Mouse (Mus musculus): ENCODE measurements around the gene Pih1d1. TPM values are rescaled to one million over a fixed set of nuclear protein-coding genes. Genes with fewer than 3 reads are reported as not detected.

Gene Pih1d1
- 54.4 and 57.6 TPM in 2 replicates for polyA plus RNA-seq (2012; rRNA removed; ENCODE audit: low replicate concordance)

GRCm38 (mm10) chr7:45154096-45154992 lies at the start of gene Pih1d1, which contains the start of gene Aldh16a1:
Pih1d1 (plus strand) TSS chr7:45154303.
Aldh16a1 (minus strand) TSS chr7:45154584.

GRCm38 (mm10) chr7:45124224-45125143 lies 29.6 kb upstream of the Pih1d1 start, which contains the start of gene Rps11:
Rps11 (minus strand) TSS chr7:45124439.

GRCm38 (mm10) chr7:45128624-45129246 lies 25.4 kb upstream of the Pih1d1 start, which contains the start of gene Rpl13a:
Rpl13a (minus strand) TSS chr7:45128761.

GRCm38 (mm10) chr7:45135993-45136567 lies 18.0 kb upstream of the Pih1d1 start, which contains the start of the genes Gm45713 and Flt3l:
Gm45713 (minus strand) TSS chr7:45136231.
Flt3l (minus strand) TSS chr7:45136432.

GRCm38 (mm10) chr7:45163735-45164490 lies 9.8 kb downstream of the Pih1d1 start, which contains the start of gene Slc17a7:
Slc17a7 (plus strand) TSS chr7:45163949.

GRCm38 (mm10) chr7:45179469-45179868 lies 25.4 kb downstream of the Pih1d1 start, which contains the start of gene Gfy:
Gfy (minus strand) TSS chr7:45179569.

GRCm38 (mm10) chr7:45180896-45181477 lies 26.9 kb downstream of the Pih1d1 start, which contains the start of gene Pth2:
Pth2 (plus strand) TSS chr7:45180995.

GRCm38 (mm10) chr7:45204380-45205143 lies 50.5 kb downstream of the Pih1d1 start, which contains the start of gene Ccdc155:
Ccdc155 (minus strand) TSS chr7:45204892.

Other genes starting within 250 kb of the Pih1d1 start
- 87.8 and 112 TPM in 2 replicates for gene Ap2a1, start 224.8 kb upstream of the Pih1d1 start, polyA plus RNA-seq (2012; rRNA removed; ENCODE audit: low replicate concordance)
- gene Tsks, start 211.1 kb upstream of the Pih1d1 start, polyA plus RNA-seq (2012; rRNA removed; ENCODE audit: low replicate concordance) = 0.19 and 0.26 TPM in 2 replicates
- gene Cpt1c, start 179.5 kb upstream of the Pih1d1 start, polyA plus RNA-seq (2012; rRNA removed; ENCODE audit: low replicate concordance) = 34.3 and 34.4 TPM in 2 replicates
- gene Prmt1, start 167.7 kb upstream of the Pih1d1 start, polyA plus RNA-seq (2012; rRNA removed; ENCODE audit: low replicate concordance) = 97.1 and 118 TPM in 2 replicates
- gene Irf3, start 156.7 kb upstream of the Pih1d1 start, polyA plus RNA-seq (2012; rRNA removed; ENCODE audit: low replicate concordance) = 120 and 136 TPM in 2 replicates
- gene Bcl2l12, start 155.6 kb upstream of the Pih1d1 start, polyA plus RNA-seq (2012; rRNA removed; ENCODE audit: low replicate concordance) = 38.7 and 59.9 TPM in 2 replicates
- 58.3 and 111 TPM in 2 replicates for gene Scaf1, start 137.9 kb upstream of the Pih1d1 start, polyA plus RNA-seq (2012; rRNA removed; ENCODE audit: low replicate concordance)
- gene Rras, start 136.3 kb upstream of the Pih1d1 start, polyA plus RNA-seq (2012; rRNA removed; ENCODE audit: low replicate concordance) = 201 and 278 TPM in 2 replicates
- 7.2 and 19.0 TPM in 2 replicates for gene Prr12, start 101.4 kb upstream of the Pih1d1 start, polyA plus RNA-seq (2012; rRNA removed; ENCODE audit: low replicate concordance)
- gene Nosip, start 91.9 kb upstream of the Pih1d1 start, polyA plus RNA-seq (2012; rRNA removed; ENCODE audit: low replicate concordance) = 75.7 and 106 TPM in 2 replicates
- 74.1 and 134 TPM in 2 replicates for gene Prrg2, start 91.6 kb upstream of the Pih1d1 start, polyA plus RNA-seq (2012; rRNA removed; ENCODE audit: low replicate concordance)
- 147 and 250 TPM in 2 replicates for gene Rcn3, start 62.1 kb upstream of the Pih1d1 start, polyA plus RNA-seq (2012; rRNA removed; ENCODE audit: low replicate concordance)
- gene Fcgrt, start 50.5 kb upstream of the Pih1d1 start, polyA plus RNA-seq (2012; rRNA removed; ENCODE audit: low replicate concordance) = 251 and 271 TPM in 2 replicates
- 167 and 309 TPM in 2 replicates for gene Rps11, start 29.9 kb upstream of the Pih1d1 start, polyA plus RNA-seq (2012; rRNA removed; ENCODE audit: low replicate concordance)
- 1,471 and 2,886 TPM in 2 replicates for gene Rpl13a, start 25.5 kb upstream of the Pih1d1 start, polyA plus RNA-seq (2012; rRNA removed; ENCODE audit: low replicate concordance)
- 0.93 and 17.5 TPM in 2 replicates for gene Gm45713, start 18.1 kb upstream of the Pih1d1 start, polyA plus RNA-seq (2012; rRNA removed; ENCODE audit: low replicate concordance)
- 166 and 183 TPM in 2 replicates for gene Flt3l, start 17.9 kb upstream of the Pih1d1 start, polyA plus RNA-seq (2012; rRNA removed; ENCODE audit: low replicate concordance)
- 53.8 and 90.5 TPM in 2 replicates for gene Aldh16a1, start 281 bp downstream of the Pih1d1 start, polyA plus RNA-seq (2012; rRNA removed; ENCODE audit: low replicate concordance)
- gene Slc17a7, start 9.6 kb downstream of the Pih1d1 start, polyA plus RNA-seq (2012; rRNA removed; ENCODE audit: low replicate concordance) = 0.13 and 0.24 TPM in 2 replicates
- not detected in 2 replicates for gene Gfy, start 25.3 kb downstream of the Pih1d1 start, polyA plus RNA-seq (2012; rRNA removed; ENCODE audit: low replicate concordance)
- gene Pth2, start 26.7 kb downstream of the Pih1d1 start, polyA plus RNA-seq (2012; rRNA removed; ENCODE audit: low replicate concordance) = not detected in 2 replicates
- 0.20 and 0.22 TPM in 2 replicates for gene Ccdc155, start 50.6 kb downstream of the Pih1d1 start, polyA plus RNA-seq (2012; rRNA removed; ENCODE audit: low replicate concordance)
- gene Dkkl1, start 57.8 kb downstream of the Pih1d1 start, polyA plus RNA-seq (2012; rRNA removed; ENCODE audit: low replicate concordance) = 23.3 and 27.6 TPM in 2 replicates
- gene Tead2, start 61.5 kb downstream of the Pih1d1 start, polyA plus RNA-seq (2012; rRNA removed; ENCODE audit: low replicate concordance) = 101 and 152 TPM in 2 replicates
- gene Cd37, start 84.8 kb downstream of the Pih1d1 start, polyA plus RNA-seq (2012; rRNA removed; ENCODE audit: low replicate concordance) = 279 and 619 TPM in 2 replicates
- gene Slc6a16, start 86.8 kb downstream of the Pih1d1 start, polyA plus RNA-seq (2012; rRNA removed; ENCODE audit: low replicate concordance) = 0.19 TPM in 1 of 2 replicates, not detected in the other
- 0.32 and 0.49 TPM in 2 replicates for gene Slc6a21, start 123.2 kb downstream of the Pih1d1 start, polyA plus RNA-seq (2012; rRNA removed; ENCODE audit: low replicate concordance)
- 30.5 and 38.2 TPM in 2 replicates for gene Trpm4, start 179.5 kb downstream of the Pih1d1 start, polyA plus RNA-seq (2012; rRNA removed; ENCODE audit: low replicate concordance)
- gene Hrc, start 181.0 kb downstream of the Pih1d1 start, polyA plus RNA-seq (2012; rRNA removed; ENCODE audit: low replicate concordance) = 0.06 and 44.9 TPM in 2 replicates
- 1.2 and 1.6 TPM in 2 replicates for gene Ppfia3, start 212.7 kb downstream of the Pih1d1 start, polyA plus RNA-seq (2012; rRNA removed; ENCODE audit: low replicate concordance)
- 1.8 and 3.3 TPM in 2 replicates for gene Lin7b, start 216.3 kb downstream of the Pih1d1 start, polyA plus RNA-seq (2012; rRNA removed; ENCODE audit: low replicate concordance)
- 247 and 258 TPM in 2 replicates for gene Snrnp70, start 241.4 kb downstream of the Pih1d1 start, polyA plus RNA-seq (2012; rRNA removed; ENCODE audit: low replicate concordance)

All from mammary gland, adult 2 months (tissue).